Mouse (Mus musculus): ENCODE results near the gene Gm5142. TPM values are rescaled to one million over a fixed set of nuclear protein-coding genes. Genes with fewer than 3 reads are reported as not detected.

The Gm5142 gene
- not detected in 2 replicates for total RNA-seq (2015)
- not detected in 2 replicates for total RNA-seq (2017)

DNA sequence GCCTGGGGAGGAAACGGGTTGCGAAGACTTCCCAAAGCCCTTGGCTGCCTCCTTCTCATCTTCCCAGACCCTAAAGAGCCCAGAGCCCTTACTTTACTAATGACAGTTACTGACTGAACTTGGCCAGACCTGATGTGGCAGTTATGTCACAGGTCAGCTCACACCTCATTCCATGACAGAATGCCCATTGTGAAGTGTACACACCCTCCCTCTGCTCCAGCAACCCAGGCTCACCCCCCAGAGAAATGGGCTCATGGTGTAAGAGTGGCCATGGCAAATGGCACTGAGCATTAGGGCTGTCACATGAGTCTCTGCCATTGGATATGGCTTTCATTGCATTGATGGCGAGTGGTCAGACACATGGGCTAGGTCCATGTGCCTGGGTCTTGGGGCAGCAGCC, at the start of gene Gm5142:
Gm5142 (minus strand) TSS at position 101 of the 400 bp plus-strand sequence.
- no peak for ATAC-seq (ENCODE audit: poor library complexity, severe bottlenecking)

- no peak for ATAC-seq (ENCODE audit: poor library complexity, severe bottlenecking)
These were observed 47.7 kb upstream of the Gm5142 start for GRCm38 (mm10) chr14:59226240-59226639.

- no peak for ATAC-seq (ENCODE audit: poor library complexity, severe bottlenecking)
These were observed 40.7 kb upstream of the Gm5142 start for GRCm38 (mm10) chr14:59219241-59219640.

- no peak for ATAC-seq (ENCODE audit: poor library complexity, severe bottlenecking)
These were observed 31.3 kb upstream of the Gm5142 start for GRCm38 (mm10) chr14:59209816-59210215.

DNA sequence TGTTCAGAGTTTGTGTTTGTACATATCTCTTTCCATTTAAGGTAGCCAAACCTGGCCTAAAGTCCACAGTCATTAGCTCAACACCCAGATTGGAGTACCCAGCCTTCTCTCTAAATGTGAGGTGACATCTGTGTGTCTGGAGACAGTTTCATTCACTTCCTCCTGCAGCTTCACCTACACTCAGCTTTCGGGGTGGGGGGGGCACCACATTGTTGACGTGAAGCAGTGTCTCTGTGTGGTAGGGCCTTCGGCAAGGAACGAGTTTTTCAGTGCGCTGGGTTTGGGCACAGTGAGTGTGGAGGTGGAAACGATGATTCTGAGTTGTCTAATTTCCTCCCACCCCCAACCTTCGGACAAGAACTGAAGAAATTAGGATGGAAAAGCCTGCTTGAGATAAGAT, 30.5 kb upstream of the Gm5142 start:
- no peak for ATAC-seq (ENCODE audit: poor library complexity, severe bottlenecking)

GRCm38 (mm10) chr14:59205976-59206583, 27.5 kb upstream of the Gm5142 start:
- ATAC-seq (ENCODE audit: poor library complexity, severe bottlenecking): no peak

- ATAC-seq (ENCODE audit: poor library complexity, severe bottlenecking): no peak
These were observed 26.9 kb upstream of the Gm5142 start for GRCm38 (mm10) chr14:59205461-59205860.

DNA sequence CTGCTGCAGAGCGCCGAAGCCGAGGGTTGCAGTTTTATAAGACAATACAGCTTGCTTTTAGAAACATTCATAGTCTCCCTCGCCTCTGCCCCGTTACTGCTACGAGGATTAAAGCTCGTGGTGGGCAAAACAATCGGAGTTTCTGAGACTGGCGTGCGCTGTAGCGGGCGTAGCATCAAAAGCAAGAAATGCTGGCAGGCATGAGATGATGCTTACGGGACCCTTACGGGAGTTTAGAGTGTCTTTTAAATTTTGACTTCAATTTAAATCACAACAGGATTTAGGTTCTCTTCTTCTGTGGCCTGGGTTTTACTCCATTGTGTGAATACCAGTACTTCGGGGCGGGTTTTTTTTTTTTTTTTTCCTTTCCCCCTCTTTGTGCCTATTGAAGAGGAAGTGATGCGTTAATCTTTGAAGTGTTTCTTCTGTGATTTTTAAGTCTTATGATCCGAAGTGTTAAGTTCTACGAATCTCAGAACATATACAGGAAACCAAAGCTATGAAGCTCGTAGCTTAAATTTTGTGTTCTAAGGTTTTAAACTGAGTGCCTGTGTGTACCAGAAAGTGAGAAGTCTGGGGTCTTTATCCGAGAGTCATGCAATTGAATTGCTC, 23.2 kb upstream of the Gm5142 start:
- ATAC-seq (ENCODE audit: poor library complexity, severe bottlenecking): peak; percentile 20; the same call in 1 of the 2 replicates

- ATAC-seq (ENCODE audit: poor library complexity, severe bottlenecking): peak; percentile 89
These were observed 22.4 kb upstream of the Gm5142 start, which contains the start of gene Rcbtb1 for GRCm38 (mm10) chr14:59200711-59201603. Gene Rcbtb1 (plus strand): TSS chr14:59201209.

GRCm38 (mm10) chr14:59186121-59186520, 7.6 kb upstream of the Gm5142 start:
- ATAC-seq (ENCODE audit: poor library complexity, severe bottlenecking): no peak

DNA sequence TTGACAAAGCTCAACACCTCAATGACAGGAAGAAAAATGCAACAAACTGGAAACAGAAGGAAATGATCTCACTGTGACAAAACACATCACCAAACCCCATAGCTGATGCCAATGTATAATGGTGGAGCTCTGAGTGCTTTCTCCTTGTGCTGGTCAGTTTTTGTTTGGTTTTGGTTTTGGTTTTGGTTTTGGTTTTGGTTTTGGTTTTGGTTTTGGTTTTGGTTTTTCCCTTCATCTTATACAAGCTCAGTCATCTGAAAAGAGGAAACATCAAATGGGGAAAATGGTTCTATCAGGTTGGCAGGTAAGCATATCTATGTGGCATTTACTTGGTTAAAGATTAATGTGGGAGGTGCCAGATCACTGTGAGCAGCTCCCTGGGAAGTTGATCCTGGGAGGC, 7.0 kb upstream of the Gm5142 start:
- ATAC-seq (ENCODE audit: poor library complexity, severe bottlenecking): no peak

GRCm38 (mm10) chr14:59182732-59183131, 4.2 kb upstream of the Gm5142 start:
- no peak for ATAC-seq (ENCODE audit: poor library complexity, severe bottlenecking)

GRCm38 (mm10) chr14:59157016-59157698, 21.4 kb downstream of the Gm5142 start:
- ATAC-seq (ENCODE audit: poor library complexity, severe bottlenecking): no peak

DNA sequence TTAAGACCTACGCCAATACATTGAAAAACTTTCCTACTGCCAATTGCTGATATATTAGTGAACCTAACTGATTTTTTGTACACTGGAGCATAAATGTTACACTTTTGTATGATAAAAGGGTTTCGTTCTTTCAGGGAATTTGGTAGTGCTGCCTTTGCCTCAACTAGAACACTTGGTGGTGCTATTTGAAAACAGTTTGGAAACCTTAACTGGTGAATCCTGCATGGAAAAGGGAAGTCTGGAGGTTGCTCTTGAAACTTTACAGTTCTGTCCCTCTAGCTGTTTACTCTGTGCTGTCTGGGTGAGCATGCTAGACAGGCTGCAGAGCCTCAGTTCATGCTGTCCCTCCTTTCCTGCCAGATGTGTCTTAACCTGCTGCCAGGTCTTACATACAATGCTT, 23.0 kb downstream of the Gm5142 start:
- no peak for ATAC-seq (ENCODE audit: poor library complexity, severe bottlenecking)

GRCm38 (mm10) chr14:59142793-59143192, 35.8 kb downstream of the Gm5142 start, which contains the start of gene 1700129C05Rik:
Gene 1700129C05Rik (minus strand): TSS chr14:59142893.
- ATAC-seq (ENCODE audit: poor library complexity, severe bottlenecking): no peak

DNA sequence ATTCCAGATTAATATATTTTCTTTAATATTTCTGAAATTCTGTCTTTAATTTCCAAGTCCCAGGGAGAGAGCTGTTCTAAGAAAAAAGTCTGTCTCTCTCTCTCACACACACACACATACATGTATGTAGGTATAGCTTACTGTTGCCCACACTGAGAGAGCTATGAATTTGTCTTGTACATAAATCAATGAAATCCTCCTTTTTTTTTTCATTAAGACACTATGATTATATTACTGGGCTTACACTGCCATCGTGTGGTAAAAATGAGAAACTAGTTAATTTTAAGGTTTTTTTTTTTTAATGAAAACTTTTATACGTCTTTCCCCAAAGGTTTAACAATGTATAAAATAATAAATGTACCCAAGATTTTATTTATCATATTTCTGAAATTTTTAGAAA, 64.3 kb downstream of the Gm5142 start:
- no peak for ATAC-seq (ENCODE audit: poor library complexity, severe bottlenecking)

Other genes starting within 250 kb of the Gm5142 start
- not detected in 2 replicates for gene 1700129C05Rik, start 35.9 kb downstream of the Gm5142 start, total RNA-seq (2015)
- not detected in 2 replicates for gene 1700129C05Rik, start 35.9 kb downstream of the Gm5142 start, total RNA-seq (2017)
- gene Rcbtb1, start 22.5 kb upstream of the Gm5142 start, total RNA-seq (2015): 28.0 and 32.7 TPM in 2 replicates
- gene Rcbtb1, start 22.5 kb upstream of the Gm5142 start, total RNA-seq (2017): 16.7 and 19.7 TPM in 2 replicates
- 1.4 TPM in 1 of 2 replicates, not detected in the other for gene Gm6904, start 81.5 kb upstream of the Gm5142 start, total RNA-seq (2015)
- gene Gm6904, start 81.5 kb upstream of the Gm5142 start, total RNA-seq (2017): not detected in 2 replicates
- 7.3 and 8.0 TPM in 2 replicates for gene Phf11a, start 118.8 kb upstream of the Gm5142 start, total RNA-seq (2015)
- gene Phf11a, start 118.8 kb upstream of the Gm5142 start, total RNA-seq (2017): 7.5 and 9.8 TPM in 2 replicates
- 28.6 and 31.1 TPM in 2 replicates for gene Phf11b, start 162.6 kb upstream of the Gm5142 start, total RNA-seq (2015)
- 38.6 and 43.7 TPM in 2 replicates for gene Phf11b, start 162.6 kb upstream of the Gm5142 start, total RNA-seq (2017)
- 8.1 and 12.3 TPM in 2 replicates for gene Phf11d, start 186.7 kb upstream of the Gm5142 start, total RNA-seq (2015)
- gene Phf11d, start 186.7 kb upstream of the Gm5142 start, total RNA-seq (2017): 17.4 and 20.1 TPM in 2 replicates
- 1.8 and 2.9 TPM in 2 replicates for gene Phf11c, start 216.6 kb upstream of the Gm5142 start, total RNA-seq (2015)
- gene Phf11c, start 216.6 kb upstream of the Gm5142 start, total RNA-seq (2017): 1.7 and 2.5 TPM in 2 replicates

Data from megakaryocyte, adult 5-6 weeks (primary cell).